Mouse (Mus musculus): ENCODE measurements around the gene Gm28635. TPM values are rescaled to one million over a fixed set of nuclear protein-coding genes. Genes with fewer than 3 reads are reported as not detected.

Gene Gm28635
- not detected for total RNA-seq (2021)
- long read RNA-seq, experiment 1 = 0 reads
- long read RNA-seq, experiment 2, partial matches to known transcripts = 0 of 5 reads
- long read RNA-seq, experiment 2, other reads (novel, unspliced or antisense) = 5 of 5 reads

DNA sequence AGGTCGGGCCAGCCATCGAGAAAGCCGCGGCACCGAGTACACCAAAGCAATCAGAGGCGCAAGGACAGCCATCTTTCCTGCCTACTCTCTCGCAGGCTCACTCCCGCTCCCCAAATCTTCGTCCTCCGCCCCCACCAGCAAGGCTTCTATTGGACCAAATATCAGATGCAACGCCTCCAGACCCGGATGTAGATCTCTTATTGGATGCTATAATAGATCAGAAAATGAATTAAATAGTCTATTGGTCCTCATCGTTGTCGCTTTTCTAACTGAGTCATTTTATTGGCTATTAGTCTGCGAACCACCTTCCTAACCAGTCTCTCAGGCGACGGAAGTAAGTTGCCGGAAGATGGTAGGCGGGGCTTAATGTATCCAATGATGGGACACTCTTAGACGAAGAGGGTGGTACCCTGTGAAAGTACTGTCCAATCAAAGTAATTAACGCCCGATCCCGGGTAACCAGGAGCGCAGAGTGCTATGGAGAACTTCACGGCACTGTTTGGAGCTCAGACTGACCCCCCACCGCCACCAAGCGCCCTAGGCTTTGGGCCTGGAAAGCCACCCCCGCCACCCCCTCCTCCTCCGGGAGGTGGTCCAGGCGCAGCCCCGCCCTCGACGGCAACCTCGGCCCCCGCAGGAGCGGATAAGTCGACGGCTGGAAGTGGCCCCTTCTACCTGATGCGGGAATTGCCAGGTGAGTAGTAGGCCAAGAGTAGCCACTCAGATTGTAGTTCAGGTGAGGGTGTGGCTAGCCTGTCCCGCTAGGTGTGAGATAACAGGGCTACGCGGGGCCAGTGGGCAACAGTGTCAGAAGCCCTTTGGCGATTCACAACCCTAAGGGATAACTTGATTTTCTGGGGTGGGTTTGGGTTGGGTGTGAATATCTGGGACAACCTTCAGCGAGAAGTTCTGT, at the start of gene Gm28635, which contains the start of gene Med19:
Gene Gm28635 (minus strand): TSS at position 74 of the 913 bp plus-strand sequence.
Gene Med19 (plus strand): TSS at position 435 of the 913 bp plus-strand sequence.
- peak; percentile 93 for DNase-seq

DNA sequence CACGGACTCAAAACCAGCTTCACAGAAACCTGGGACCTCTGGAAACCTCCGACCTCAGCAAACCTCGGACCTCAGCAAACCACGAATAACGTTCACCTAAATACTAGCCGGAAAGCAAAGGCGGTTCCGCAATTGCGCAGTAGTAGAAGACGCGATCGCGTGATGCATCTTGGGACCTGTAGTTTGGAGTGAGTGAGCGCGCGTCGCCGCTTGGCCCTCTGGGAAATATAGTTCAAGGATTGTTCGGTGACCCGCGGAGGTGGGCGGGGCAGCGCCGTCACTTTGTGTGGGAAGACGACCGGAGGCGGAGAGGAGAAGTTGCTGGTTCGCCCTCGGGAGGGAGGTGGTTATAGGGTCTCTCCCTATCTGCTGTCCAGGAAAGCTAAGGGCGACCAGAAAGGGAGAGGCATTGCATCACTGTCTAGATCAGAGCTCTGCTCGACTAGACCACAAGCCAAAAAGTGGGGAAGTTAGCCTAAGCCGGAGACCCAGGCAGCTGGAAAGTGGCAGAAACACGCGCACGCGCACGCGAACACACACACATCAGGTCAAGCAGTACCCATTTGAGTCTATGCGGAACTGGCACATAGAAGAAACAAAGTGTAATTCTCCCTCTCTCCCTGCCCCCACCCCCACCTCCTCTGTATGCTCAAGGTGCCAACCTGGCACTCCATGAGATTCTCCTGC, 49.5 kb upstream of the Gm28635 start, which contains the start of gene Clp1:
Gene Clp1 (minus strand): TSS at position 179 of the 687 bp plus-strand sequence.
- DNase-seq = peak; percentile 95

DNA sequence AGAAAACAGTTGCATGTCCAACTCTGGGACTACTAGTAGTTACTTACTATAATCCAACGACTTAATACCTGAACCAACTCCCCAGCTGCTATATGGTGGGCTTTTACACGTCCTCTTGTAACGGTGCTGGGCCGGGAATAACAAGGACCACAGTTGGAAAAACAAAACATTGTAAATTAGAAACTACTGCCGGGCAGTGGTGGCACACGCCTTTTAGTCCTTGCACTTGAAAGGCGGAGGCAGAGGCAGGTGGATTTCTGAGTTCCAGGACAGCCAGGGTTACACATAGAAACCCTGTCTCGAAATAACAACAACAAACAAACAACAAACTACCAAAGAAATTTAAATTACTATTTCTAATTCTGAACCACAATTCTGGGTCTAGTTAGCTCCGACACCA, 48.9 kb upstream of the Gm28635 start:
- no peak for DNase-seq

DNA sequence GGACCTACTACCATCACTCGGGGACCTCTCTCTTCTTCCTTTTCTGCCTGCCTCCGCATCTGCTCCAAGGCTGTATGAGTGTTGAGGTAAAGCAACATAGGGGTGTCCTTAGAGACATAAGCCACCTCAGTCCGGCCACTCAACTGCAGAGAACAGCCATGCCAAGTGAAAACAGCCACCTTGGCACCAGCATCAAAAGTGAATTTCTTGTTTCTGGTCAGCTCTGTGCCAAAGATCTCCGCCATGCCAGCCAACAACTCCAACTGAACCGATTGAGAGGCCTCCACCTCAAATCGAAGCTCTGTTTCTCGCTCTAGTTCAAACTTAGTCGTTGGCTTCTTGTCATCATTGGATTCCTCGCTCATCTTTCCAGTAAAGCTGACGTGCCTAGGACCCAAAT, 47.9 kb upstream of the Gm28635 start:
- peak; percentile 22 for DNase-seq

DNA sequence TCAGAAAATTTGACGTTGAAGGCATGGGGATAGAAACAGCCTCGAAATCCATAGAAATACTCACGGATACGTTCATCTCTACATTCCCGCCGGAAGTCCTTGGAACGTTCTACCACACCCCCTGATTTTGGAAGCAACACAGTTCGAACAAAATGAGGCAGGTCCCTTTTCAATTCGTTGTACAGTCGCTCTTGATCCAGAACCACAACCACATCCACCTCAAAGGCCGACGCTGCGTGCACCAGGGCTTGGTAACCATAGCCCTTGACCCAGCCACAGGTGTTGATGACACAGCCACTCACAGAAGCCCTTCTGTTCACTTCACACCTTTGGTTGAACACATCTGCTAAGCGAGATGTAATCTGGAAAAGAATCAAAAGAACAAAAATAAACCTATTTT, 46.0 kb upstream of the Gm28635 start:
- DNase-seq = no peak

DNA sequence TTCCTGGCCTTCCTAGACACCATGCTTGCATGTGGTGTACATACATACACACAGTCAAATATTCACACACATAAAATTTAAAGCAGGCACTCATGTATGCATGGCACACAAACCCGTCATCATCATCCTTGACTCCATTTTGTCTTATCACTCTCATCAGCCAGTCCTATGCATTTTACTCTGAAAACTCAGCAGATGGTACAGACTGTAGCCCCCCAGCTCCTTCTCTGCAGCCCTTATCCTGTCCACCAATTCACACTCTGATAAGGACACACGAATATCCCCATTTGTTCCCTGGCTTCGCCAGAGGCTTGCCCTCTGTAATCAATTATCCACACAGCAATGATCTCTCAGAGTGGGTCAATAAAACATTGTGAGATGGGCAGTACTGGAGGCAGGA, 43.3 kb upstream of the Gm28635 start:
- DNase-seq = no peak

DNA sequence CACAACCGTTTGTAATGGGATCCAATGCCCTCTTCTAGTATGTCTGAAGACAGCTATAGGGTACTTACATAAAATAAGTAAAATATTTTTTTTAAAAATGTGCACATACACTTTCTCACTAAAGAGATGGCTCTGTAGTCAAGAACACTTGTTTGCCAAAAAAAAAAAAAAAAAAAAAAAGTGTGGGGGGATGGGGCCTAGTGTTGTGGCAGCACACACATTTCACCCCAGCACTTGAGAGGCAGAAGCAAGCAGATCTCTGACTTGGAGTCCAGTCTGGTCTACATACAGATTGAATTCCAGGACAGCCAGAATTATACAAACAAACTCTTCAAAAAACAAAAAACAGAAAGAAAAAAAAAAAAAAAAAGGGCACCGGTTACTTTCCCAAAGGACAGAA, 42.9 kb upstream of the Gm28635 start:
- no peak for DNase-seq

DNA sequence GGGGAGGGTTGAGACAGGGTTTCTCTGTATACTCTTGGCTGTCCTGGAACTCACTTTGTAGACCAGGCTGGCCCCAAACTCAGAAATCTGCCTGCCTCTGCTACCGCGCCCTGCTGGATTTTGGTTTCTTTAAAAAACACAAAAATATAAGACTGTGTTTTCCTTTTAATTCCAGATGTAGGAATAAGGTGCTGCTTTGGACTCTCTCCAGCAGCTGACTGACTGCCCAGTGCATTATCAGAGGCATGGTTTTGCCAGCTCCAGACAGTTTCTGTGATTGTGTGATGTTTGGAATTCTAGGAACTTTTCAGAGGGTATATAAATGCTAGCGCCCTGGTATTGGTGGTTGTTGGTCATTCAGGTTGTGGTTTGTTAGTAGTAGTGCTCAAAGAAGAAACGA, 39.5 kb upstream of the Gm28635 start:
- no peak for DNase-seq

DNA sequence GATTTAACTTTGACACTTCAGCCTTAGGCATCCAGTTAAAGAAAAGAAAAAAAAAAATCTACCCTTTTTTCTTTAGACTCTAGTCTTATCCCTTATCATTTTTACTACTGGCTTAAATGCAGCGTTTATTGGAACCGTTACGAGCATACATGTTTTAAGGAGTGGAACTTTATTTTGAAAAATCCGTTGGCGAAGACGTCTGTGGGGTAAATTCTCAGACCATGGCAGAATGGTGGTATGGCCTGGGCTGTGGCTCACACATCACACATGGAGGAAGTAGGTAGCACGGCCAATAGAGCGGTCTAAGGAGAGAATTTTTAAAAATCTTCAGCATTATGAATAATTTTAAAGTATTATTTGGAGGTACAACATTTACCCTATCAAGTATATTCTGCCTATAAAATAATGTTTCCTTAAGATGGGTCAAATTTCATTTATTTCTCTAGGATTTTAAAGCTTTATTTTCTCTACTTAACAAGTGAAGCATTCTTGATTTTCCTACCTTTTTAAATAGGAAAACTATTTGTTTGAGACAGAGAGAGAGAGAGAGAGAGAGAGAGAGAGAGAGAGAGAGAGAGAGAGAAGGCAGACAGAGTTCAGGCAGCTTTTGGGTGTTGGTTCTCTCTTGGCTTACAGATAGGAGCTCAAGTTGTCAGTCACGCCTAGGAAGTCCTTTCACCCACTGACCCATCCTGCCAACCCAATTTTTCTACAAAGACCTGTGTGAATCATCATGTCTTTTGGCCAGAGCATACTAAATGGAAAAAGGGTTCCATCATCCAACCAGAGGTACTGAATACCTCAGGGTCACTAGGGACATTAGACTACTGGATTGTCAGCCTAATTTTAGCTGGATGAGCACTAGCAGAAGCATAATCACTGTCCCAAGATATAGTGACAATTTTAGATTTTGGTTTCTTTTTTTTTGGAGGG, 38.8 kb upstream of the Gm28635 start:
- DNase-seq = no peak

DNA sequence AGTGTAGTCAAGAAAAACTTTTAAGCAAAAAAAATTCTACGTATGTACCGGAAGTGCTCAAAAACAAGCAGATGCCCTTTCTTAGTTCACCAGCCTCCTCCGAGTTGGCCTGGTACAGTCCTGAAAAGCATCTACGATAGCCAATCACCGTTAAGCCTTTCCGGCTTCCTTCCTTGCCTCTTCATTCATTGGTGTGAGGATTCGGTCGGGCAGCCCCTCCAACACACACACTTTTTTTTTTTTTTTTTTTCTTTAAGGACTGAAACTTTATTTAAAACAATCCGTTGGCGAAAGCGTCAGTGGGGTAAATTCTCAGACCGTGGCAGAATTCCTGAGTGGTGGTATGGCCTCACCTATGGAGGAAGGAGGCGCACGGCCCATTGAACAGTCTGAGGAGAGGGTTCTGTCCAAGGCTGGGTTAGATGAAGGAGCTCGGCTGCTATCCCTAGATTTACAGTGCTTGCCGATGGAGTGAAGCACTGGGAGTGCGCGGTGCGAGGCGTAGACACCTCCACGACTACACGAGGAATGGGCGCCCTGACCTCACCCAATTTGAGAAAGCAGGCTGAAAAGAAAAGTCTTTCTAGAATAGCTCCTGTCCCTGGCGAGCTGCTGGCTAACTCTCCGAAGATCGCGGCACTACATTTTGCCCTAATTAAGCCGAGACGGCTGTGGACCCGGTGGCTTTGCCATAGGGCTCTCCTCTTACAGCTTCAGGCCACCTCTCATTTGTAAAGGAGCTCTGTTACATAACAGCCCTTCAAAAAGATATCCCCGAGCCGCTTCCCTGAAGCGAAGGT, 37.9 kb upstream of the Gm28635 start:
- peak; percentile 61 for DNase-seq

DNA sequence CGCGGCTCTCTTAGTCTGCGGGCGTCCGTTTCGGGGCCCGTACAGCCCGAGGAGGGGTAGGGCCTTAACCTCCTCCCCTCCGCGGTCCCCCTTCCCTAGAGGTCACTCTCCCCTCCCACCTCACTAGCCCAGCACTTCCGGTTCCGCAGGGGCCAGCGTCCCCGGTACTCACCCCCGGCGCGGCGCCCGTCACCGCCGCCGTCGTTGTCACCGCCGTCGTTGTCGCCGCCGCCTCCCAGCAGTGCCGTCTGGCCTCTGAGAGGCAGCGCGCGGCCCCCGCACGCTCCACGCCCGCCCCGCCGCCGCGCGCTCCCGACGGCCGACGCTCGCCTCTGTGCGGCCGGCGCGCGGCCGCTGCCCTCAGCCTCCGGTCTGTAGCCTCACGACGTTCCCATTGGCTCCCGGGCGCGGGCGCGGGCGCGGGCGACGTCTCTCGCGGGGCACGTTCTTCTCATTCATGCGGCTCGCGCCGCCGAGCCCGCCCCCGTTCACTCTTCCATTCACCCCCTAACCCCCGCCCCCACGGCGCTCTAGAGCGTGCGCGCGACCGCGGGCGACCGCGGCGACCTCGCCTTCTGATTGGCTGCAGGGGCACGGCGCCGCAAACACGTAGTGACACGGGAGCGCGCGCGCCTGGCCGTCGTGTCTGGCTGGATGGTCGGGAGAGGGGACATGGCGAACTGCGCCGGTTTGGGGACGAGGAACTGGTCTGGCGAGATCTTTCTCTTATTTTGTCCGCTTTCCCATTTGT, 37.1 kb upstream of the Gm28635 start, which contains the start of gene Zdhhc5:
Gene Zdhhc5 (minus strand): TSS at position 370 of the 751 bp plus-strand sequence.
- DNase-seq = peak; percentile 99

DNA sequence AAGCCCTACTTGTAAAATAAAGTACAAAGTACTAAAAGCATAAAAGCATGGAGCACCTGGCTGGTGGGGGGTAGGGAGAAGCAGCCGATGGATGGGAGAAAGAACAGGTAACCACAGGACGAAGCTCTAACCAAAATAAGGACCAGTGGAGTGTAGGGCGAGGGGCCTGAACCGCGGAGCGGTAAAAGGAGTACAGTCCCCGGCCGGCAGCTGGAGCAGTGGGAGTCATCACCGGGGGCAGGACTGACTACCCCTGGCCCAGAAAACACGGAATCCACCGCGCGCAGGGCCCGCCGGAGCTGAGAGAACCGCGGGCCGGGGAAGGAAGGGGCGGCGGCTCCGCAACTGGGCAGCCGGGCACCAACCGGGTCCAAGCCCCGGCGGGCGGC, 36.6 kb upstream of the Gm28635 start:
- DNase-seq = no peak

DNA sequence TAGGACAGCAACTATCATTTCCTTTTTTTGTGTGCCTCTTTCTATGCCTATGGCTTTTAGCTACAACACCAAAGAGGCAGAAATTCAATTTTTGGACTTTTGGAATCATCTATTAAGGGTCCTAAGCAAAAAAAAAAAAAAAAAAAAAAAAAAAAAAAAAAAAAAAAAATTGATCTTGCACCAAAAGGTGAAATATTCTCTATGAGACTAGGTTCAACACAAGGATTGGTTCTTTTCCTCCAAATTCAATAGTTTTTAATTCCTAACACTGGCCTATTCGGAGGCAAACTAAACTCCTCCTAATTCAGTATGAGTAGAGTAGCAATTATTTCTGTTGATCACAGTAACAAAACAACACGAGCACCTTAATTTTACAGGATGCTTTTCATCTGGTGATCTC, 34.1 kb upstream of the Gm28635 start:
- DNase-seq = no peak

DNA sequence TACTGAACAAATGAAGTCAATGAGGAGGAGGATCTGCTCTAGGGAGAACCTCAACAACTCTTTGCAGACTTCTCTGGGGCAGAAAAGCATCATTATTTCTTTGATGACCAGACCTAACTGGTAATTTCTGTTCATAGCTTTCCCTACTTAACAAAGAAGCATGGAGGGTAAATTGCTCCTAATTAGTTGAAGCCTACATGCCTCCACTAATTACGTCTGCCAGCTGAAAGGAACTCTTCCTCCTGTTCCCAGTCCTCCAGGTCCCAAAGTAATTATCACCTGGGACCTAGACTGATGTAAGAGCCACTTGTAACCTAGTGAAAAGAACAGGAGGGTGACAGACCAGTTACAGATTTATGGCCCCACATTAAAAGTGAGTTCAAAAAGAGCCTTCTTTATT, 29.7 kb upstream of the Gm28635 start:
- no peak for DNase-seq

DNA sequence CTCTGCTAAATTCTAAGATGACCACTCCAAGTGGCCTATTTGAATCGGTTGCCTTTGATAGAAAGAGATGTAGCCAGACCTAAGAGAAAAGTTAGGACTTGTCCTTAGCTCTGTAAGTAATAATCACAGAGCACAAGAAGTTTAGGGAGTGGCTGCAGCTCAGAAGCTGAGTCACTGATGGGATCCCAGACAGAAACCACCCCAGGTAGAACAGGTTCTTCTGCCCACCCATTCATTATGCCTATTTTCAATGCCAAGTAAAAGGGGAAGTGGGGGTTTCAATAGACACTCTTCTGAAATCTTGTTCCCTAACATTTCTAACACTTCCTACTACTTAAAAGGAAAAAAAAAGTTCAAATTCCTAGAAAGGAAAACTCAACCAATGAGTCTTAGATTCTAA, 27.5 kb upstream of the Gm28635 start:
- no peak for DNase-seq

DNA sequence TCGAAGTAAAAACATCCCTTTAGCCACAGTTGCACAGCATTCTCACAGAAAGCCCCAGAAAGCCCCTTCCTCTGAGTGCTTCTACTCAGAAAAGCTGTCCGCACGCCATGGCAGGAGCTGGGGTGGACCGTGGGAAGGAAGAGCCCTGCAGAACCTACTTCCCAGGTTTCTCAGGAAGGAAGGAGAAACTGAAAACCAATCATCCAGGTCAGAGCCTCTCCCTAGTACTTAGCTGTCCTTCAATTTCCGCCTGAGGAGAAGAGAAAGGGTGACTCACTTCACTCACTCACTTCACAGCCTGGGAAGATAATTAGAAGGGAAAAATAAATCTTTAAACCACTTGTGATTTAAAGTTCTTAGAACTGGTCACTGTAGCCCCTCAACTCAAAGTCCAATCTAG, 26.5 kb upstream of the Gm28635 start:
- no peak for DNase-seq

DNA sequence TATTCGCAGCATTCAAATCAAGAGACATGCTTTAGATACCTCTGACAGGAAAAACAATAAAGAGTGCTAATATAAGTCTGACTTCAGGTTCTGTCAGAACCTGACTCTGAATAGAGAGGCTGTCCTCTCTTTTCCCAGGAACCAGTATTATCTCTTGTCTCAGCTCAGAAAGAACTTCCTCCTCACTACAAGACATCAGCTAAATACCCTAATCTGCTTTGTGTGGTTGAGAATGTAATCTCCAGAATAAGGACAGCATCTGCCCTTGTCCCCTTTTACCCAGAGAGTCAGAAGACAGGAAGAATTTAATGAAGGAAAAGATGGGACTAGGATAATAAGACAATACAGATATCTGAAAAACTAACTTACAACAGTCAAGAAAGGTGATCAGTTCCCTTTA, 25.7 kb upstream of the Gm28635 start:
- no peak for DNase-seq

DNA sequence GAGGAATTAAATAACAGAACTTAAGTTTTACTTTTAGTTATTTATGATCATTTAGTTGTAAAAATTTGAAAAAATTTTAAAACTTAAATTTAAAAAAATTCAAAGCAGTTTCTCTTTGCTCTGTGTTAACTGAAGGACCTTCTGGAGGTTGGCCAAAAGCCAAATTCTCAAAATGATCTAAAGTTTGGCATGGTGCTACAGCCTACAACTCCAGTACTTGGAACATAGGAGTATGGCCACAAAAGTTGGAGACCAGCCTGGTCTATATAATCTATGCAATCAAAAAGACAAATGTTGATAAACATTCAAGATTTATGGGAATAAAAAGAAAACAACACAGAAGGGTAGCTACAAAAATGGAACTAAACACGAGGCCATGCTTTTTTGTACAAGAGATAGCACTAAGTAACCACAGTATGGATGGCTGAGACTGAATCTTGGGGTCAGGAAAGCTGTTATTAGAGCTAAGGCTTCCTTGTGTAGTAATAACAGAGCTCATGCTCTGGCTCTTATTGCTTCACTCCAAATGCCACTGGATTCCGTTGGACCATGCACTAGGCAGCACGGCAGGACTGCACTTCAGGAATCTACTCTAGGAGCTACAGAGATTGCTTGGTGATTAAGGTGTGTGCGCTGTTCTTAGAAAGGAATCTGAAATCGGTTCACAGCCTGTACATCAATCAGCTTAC, 17.3 kb upstream of the Gm28635 start:
- DNase-seq = no peak

DNA sequence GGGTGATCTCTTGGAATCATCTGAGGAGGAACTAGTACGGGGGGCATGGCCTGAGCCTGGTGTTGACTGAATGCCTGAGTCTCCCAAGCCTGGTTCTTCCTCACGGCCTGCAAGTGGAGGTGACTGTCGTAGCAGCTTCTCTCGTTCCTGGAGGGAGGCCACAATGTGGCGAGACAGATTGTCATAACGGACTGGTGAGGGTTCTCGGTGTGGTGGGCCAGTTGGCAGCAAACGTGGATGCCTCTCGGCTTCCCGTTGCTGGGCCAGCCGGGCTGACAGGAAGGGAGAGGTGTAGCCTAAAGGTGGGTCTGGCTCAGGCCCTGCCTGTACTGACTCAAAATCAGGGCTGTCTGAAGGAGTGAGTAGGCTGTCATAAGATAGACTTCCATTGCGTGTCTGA, 12.2 kb upstream of the Gm28635 start:
- DNase-seq = no peak
